Mouse (Mus musculus) myocyte (in vitro differentiated cells): Measurements from ENCODE around the gene Sap30bp. TPM values are rescaled to one million over a fixed set of nuclear protein-coding genes. Genes with fewer than 3 reads are reported as not detected.

ENCODE experiments used
- H3K27me3 ChIP-seq: one replicate; pipeline ENCODE4 v1.6.1; 2011; ENCODE audit not compliant: control insufficient read depth, insufficient read depth, insufficient read length
- H3K36me3 ChIP-seq: one replicate; pipeline ENCODE4 v1.6.1; 2011; ENCODE audit not compliant: control insufficient read depth, insufficient read depth
- H3K4me2 ChIP-seq: one replicate; pipeline ENCODE4 v1.6.1; 2011; ENCODE audit warnings: low read depth, control low read depth
- H3K4me3 ChIP-seq: one replicate; pipeline ENCODE4 v1.5.1; 2011; ENCODE audit warnings: mild to moderate bottlenecking, control low read depth, moderate library complexity
- H3K79me2 ChIP-seq: one replicate; pipeline ENCODE4 v1.6.1; 2011; ENCODE audit not compliant: control insufficient read depth, insufficient read depth
- H3ac ChIP-seq: one replicate; pipeline ENCODE4 v1.6.1; 2011; ENCODE audit not compliant: control insufficient read depth, insufficient read length
- CEBPB ChIP-seq: IDR thresholded peaks from 2 replicates; pipeline ENCODE4 v1.6.1; 2011; ENCODE audit warnings: mild to moderate bottlenecking, moderate library complexity; ENCODE audit not compliant: poor library complexity, insufficient read depth, severe bottlenecking
- E2F4 ChIP-seq: IDR thresholded peaks from one replicate; pipeline ENCODE4 v1.6.1; 2011; ENCODE audit warnings: mild to moderate bottlenecking, control low read depth, moderate library complexity; ENCODE audit not compliant: insufficient read depth
- MAX ChIP-seq: IDR thresholded peaks from one replicate; pipeline ENCODE4 v1.6.1; 2011; ENCODE audit warnings: low read depth, mild to moderate bottlenecking, control low read depth
- MYOD1 ChIP-seq, 3 experiments: IDR thresholded peaks; one replicate each; pipeline ENCODE4 v1.6.1; 2011; ENCODE audit warnings: control low read depth in 2 of 3, low read depth in 2 of 3, mild to moderate bottlenecking in 2 of 3, moderate library complexity in 1 of 3; ENCODE audit not compliant: insufficient read length in 2 of 3, control insufficient read depth in 1 of 3
- MYOG ChIP-seq, 3 experiments: IDR thresholded peaks; one replicate each; pipeline ENCODE4 v1.6.1; 2011; ENCODE audit warnings: control low read depth in 2 of 3, low read depth in 2 of 3, mild to moderate bottlenecking in 2 of 3; ENCODE audit not compliant: insufficient read length in 2 of 3, control insufficient read depth in 1 of 3, insufficient read depth in 1 of 3
- POLR2A ChIP-seq: IDR thresholded peaks from one replicate; pipeline ENCODE4 v1.6.1; 2011; ENCODE audit warnings: low read depth, mild to moderate bottlenecking, control low read depth, moderate library complexity; ENCODE audit not compliant: insufficient read length
- POLR2AphosphoS2 ChIP-seq: IDR thresholded peaks from one replicate; pipeline ENCODE4 v1.6.1; 2011; ENCODE audit warnings: low read depth, control low read depth; ENCODE audit not compliant: insufficient read length
- REST ChIP-seq: IDR thresholded peaks from one replicate; pipeline ENCODE4 v1.6.1; 2011; ENCODE audit warnings: mild to moderate bottlenecking, control low read depth, moderate library complexity; ENCODE audit not compliant: insufficient read depth, insufficient read length
- SRF ChIP-seq: IDR thresholded peaks from one replicate; pipeline ENCODE4 v1.6.1; 2011; ENCODE audit warnings: low read depth; ENCODE audit not compliant: control insufficient read depth, insufficient read length
- TCF12 ChIP-seq: IDR thresholded peaks from one replicate; pipeline ENCODE4 v1.6.1; 2011; ENCODE audit warnings: mild to moderate bottlenecking, control low read depth; ENCODE audit not compliant: poor library complexity, insufficient read depth, severe bottlenecking
- TCF3 ChIP-seq: IDR thresholded peaks from one replicate; pipeline ENCODE4 v1.6.1; 2011; ENCODE audit warnings: low read depth, control low read depth; ENCODE audit not compliant: insufficient read length
- USF1 ChIP-seq: IDR thresholded peaks from one replicate; pipeline ENCODE4 v1.6.1; 2011; ENCODE audit warnings: low read depth, mild to moderate bottlenecking, control low read depth, moderate library complexity
- polyA plus RNA-seq: library from polyadenylated mRNA; unstranded; fragments of >200 nt; fragmentation: generic; extraction: Trizol; gene quantifications from one replicate; pipeline ENCODE4 v1.2.1, GENCODE M21; 2012; ENCODE audit warnings: missing spikeins

Sap30bp gene
- polyA plus RNA-seq, 1 experiment = 84.9 TPM

- Histone ChIP-seq H3K27me3 (no peaks in the 10 kb centered on the region), H3ac (no peak overlapping the region), H3K79me2 (no peaks in the 10 kb centered on the region), H3K4me3 (no peak overlapping the region), H3K4me2 (no peak overlapping the region), H3K36me3 (peaks cover 14% of the 10 kb centered on the region)
- TF ChIP-seq USF1 (no peak), TCF12 (no peak), MYOD1 (IDR thresholded peaks at IDR 0.05; ENCODE audit: control insufficient read depth in 1 of 3, insufficient read length in 2 of 3, low read depth in 2 of 3) (no peak), CEBPB (no peak), E2F4 (no peak), REST (no peak), MAX (no peak), MYOG (IDR thresholded peaks at IDR 0.05; ENCODE audit: control insufficient read depth in 1 of 3, insufficient read depth in 1 of 3, insufficient read length in 2 of 3, low read depth in 2 of 3) (no peak), TCF3 (no peak), POLR2A (no peak), POLR2AphosphoS2 (no peak), SRF (no peak)
These were observed 14.0 kb upstream of the Sap30bp start for GRCm38 (mm10) chr11:115919073-115919472.

GRCm38 (mm10) chr11:115920110-115920818 lies 12.8 kb upstream of the Sap30bp start:
- Histone ChIP-seq H3K4me2 (no peak overlapping the region), H3ac (no peak overlapping the region), H3K36me3 (peaks cover 16% of the 10 kb centered on the region), H3K4me3 (no peak overlapping the region), H3K79me2 (no peaks in the 10 kb centered on the region), H3K27me3 (no peaks in the 10 kb centered on the region)
- TF ChIP-seq POLR2A = no peak

DNA sequence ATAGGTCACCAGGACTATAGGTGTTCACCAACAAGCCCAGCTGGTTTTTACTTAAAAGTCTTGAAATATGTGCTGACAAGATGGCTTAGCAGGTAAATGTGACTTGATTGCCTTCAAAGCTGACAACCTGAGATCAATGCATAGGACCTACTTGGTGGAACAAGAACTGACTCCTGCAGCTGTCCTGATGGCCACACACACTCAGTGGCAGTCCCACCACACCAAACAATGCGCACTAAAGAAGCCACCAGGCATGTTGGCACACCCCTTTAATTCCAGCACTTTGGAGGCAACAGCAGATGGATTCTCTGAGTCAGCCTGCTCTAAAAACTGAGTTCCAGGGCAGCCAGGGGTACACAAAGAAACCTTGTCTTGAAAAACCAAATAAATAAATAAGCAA lies 11.1 kb upstream of the Sap30bp start:
- Histone ChIP-seq H3K27me3 (no peaks in the 10 kb centered on the region), H3K4me3 (no peak overlapping the region), H3K36me3 (peaks cover 20% of the 10 kb centered on the region), H3K4me2 (no peak overlapping the region), H3ac (no peak overlapping the region), H3K79me2 (no peaks in the 10 kb centered on the region)
- no peak for TF ChIP-seq USF1
- peak in 2 of 3 experiments; percentile 41 to 64 for TF ChIP-seq MYOD1 (IDR thresholded peaks at IDR 0.05; ENCODE audit: control insufficient read depth in 1 of 3, insufficient read length in 2 of 3, low read depth in 2 of 3)
- TF ChIP-seq SRF = no peak
- no peak for TF ChIP-seq E2F4
- TF ChIP-seq TCF12 = no peak
- TF ChIP-seq MAX = no peak
- peak in 1 of 3 experiments; percentile 82 for TF ChIP-seq MYOG (IDR thresholded peaks at IDR 0.05; ENCODE audit: control insufficient read depth in 1 of 3, insufficient read depth in 1 of 3, insufficient read length in 2 of 3, low read depth in 2 of 3)
- TF ChIP-seq CEBPB = no peak
- TF ChIP-seq POLR2AphosphoS2 = no peak
- peak; percentile 26 for TF ChIP-seq TCF3
- TF ChIP-seq REST = no peak
- TF ChIP-seq POLR2A = no peak

DNA sequence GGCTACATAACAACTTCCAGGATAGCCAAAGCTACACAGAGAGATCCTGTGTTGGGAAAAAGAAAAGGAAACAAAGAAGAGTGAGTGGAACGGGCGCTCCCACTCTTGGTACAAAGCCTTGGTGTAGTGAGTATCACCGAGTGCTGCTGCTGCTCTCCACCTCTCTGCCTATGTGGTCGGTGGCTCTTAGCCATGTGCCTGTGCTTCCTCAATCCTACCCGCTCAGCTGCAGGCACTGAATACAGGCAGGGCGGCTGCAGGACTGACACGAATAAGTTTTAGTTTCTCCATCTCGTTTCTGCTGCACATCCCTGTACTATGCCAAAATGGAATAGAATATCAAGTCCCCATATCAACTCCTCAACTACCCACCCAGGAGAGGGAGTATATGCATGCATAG lies 4.1 kb upstream of the Sap30bp start:
- TF ChIP-seq USF1 = no peak
- no peak for TF ChIP-seq E2F4
- TF ChIP-seq MAX = no peak
- no peak for TF ChIP-seq MYOD1 (IDR thresholded peaks at IDR 0.05; ENCODE audit: control insufficient read depth in 1 of 3, insufficient read length in 2 of 3, low read depth in 2 of 3)
- TF ChIP-seq POLR2AphosphoS2 = no peak
- TF ChIP-seq TCF12 = no peak
- TF ChIP-seq TCF3 = no peak
- TF ChIP-seq REST = no peak
- no peak for TF ChIP-seq POLR2A
- no peak for TF ChIP-seq SRF
- no peak for TF ChIP-seq CEBPB
- no peak for TF ChIP-seq MYOG (IDR thresholded peaks at IDR 0.05; ENCODE audit: control insufficient read depth in 1 of 3, insufficient read depth in 1 of 3, insufficient read length in 2 of 3, low read depth in 2 of 3)
- Histone ChIP-seq H3K4me2 (no peak overlapping the region), H3K36me3 (peaks cover 13% of the 10 kb centered on the region), H3K27me3 (no peaks in the 10 kb centered on the region), H3ac (no peak overlapping the region), H3K4me3 (no peak overlapping the region), H3K79me2 (peaks cover 16% of the 10 kb centered on the region)

GRCm38 (mm10) chr11:115929818-115930217 lies 3.3 kb upstream of the Sap30bp start:
- Histone ChIP-seq H3K4me2 (no peak overlapping the region), H3K4me3 (no peak overlapping the region), H3K79me2 (peaks cover 24% of the 10 kb centered on the region), H3K36me3 (peaks cover 13% of the 10 kb centered on the region), H3K27me3 (no peaks in the 10 kb centered on the region), H3ac (no peak overlapping the region)
- TF ChIP-seq MAX = no peak
- TF ChIP-seq TCF12 = no peak
- TF ChIP-seq POLR2A = no peak
- no peak for TF ChIP-seq E2F4
- no peak for TF ChIP-seq REST
- TF ChIP-seq POLR2AphosphoS2 = no peak
- TF ChIP-seq MYOD1 (IDR thresholded peaks at IDR 0.05; ENCODE audit: control insufficient read depth in 1 of 3, insufficient read length in 2 of 3, low read depth in 2 of 3) = no peak
